Mouse (Mus musculus) CH12.LX (cell line): ENCODE measurements around the gene Gbp8. TPM values are rescaled to one million over a fixed set of nuclear protein-coding genes. Genes with fewer than 3 reads are reported as not detected.

ENCODE experiments used
- DNase-seq: peaks from one replicate; pipeline ENCODE4 v3.0.0-alpha.2; 2013; ENCODE audit errors: extremely low read depth
- H3K27ac ChIP-seq: 2 replicates; pipeline ENCODE4 v1.5.1; 2012; ENCODE audit warnings: low read depth, mild to moderate bottlenecking, control low read depth, moderate library complexity; ENCODE audit not compliant: insufficient read depth
- H3K27me3 ChIP-seq: replicated peaks from 2 replicates; pipeline ENCODE3; 2012; ENCODE audit warnings: inconsistent platforms
- H3K36me3 ChIP-seq, 2 experiments: replicated peaks in 1 of 2; 2 replicates each; pipeline versions ENCODE3 to v1.6.1; 2012; ENCODE audit warnings: inconsistent platforms in 1 of 2, low read length in 1 of 2, mild to moderate bottlenecking in 1 of 2, mixed read lengths in 1 of 2, moderate library complexity in 1 of 2; ENCODE audit not compliant: control insufficient read depth in 1 of 2, insufficient read depth in 1 of 2
- H3K4me1 ChIP-seq, 2 experiments: 2 replicates each; pipeline ENCODE4 v1.6.1; 2012; ENCODE audit warnings: inconsistent platforms in 1 of 2, moderate library complexity in 1 of 2; ENCODE audit not compliant: insufficient read depth in 2 of 2, control insufficient read depth in 1 of 2
- H3K4me2 ChIP-seq: 2 replicates; pipeline ENCODE4 v1.6.1; 2012; ENCODE audit warnings: low read depth, mild to moderate bottlenecking, control low read depth; ENCODE audit not compliant: poor library complexity, insufficient read depth, severe bottlenecking
- H3K4me3 ChIP-seq, 3 experiments: fragments of 150-350 bp in 1 of 3; sonication (generic) in 1 of 3; replicated peaks in 1 of 3; 2 replicates each; pipeline versions ENCODE3 to v1.5.1; 2011 to 2012; ENCODE audit warnings: low read depth in 2 of 3, low read length in 2 of 3, mild to moderate bottlenecking in 2 of 3, moderate library complexity in 2 of 3, control low read depth in 1 of 3, improper control_type of control experiment in 1 of 3, inconsistent platforms in 1 of 3, mixed read lengths in 1 of 3; ENCODE audit not compliant: poor library complexity in 1 of 3
- H3K79me2 ChIP-seq: replicated peaks from 2 replicates; pipeline ENCODE4 v1.6.1; 2012; ENCODE audit warnings: mild to moderate bottlenecking, moderate library complexity; ENCODE audit not compliant: control insufficient read depth, poor library complexity, insufficient read depth, severe bottlenecking; ENCODE audit errors: extremely low read depth
- H3K9ac ChIP-seq: 2 replicates; pipeline ENCODE4 v1.6.1; 2012; ENCODE audit warnings: low read depth, mild to moderate bottlenecking, control low read depth, moderate library complexity; ENCODE audit not compliant: insufficient read depth
- H3K9me3 ChIP-seq: replicated peaks from 2 replicates; pipeline ENCODE3; 2012; ENCODE audit warnings: low read length, inconsistent platforms, mixed read lengths
- BHLHE40 ChIP-seq: IDR thresholded peaks from 2 replicates; pipeline ENCODE4 v1.6.1; 2011; ENCODE audit warnings: mild to moderate bottlenecking, low read depth, low read length, improper control_type of control experiment
- CHD2 ChIP-seq: IDR thresholded peaks from 2 replicates; pipeline ENCODE4 v1.6.1; 2011; ENCODE audit warnings: low read length, improper control_type of control experiment
- CTCF ChIP-seq, 2 experiments: IDR thresholded peaks in 1 of 2; conservative IDR thresholded peaks in 1 of 2; 2 replicates each; pipeline ENCODE4 v1.5.1; 2011 to 2012; ENCODE audit warnings: low read depth in 2 of 2, low read length in 2 of 2, improper control_type of control experiment in 1 of 2, inconsistent platforms in 1 of 2, mild to moderate bottlenecking in 1 of 2, moderate library complexity in 1 of 2
- E2F4 ChIP-seq: IDR thresholded peaks from 2 replicates; pipeline ENCODE4 v1.6.1; 2011; ENCODE audit warnings: low read depth, low read length, improper control_type of control experiment; ENCODE audit not compliant: insufficient replicate concordance
- EP300 ChIP-seq: IDR thresholded peaks from 2 replicates; pipeline ENCODE4 v1.6.1; 2011; ENCODE audit warnings: low read length, improper control_type of control experiment
- GABPA ChIP-seq: IDR thresholded peaks from 2 replicates; pipeline ENCODE4 v1.6.1; 2012; ENCODE audit warnings: low read depth, low read length, improper control_type of control experiment, inconsistent platforms; ENCODE audit not compliant: insufficient replicate concordance
- HCFC1 ChIP-seq: IDR thresholded peaks from 2 replicates; pipeline ENCODE4 v1.6.1; 2012; ENCODE audit warnings: low read depth, mild to moderate bottlenecking, inconsistent platforms, low read length, improper control_type of control experiment
- IRF4 ChIP-seq: IDR thresholded peaks from 2 replicates; pipeline ENCODE4 v1.6.1; 2014; ENCODE audit warnings: low read depth, mild to moderate bottlenecking, inconsistent platforms, low read length, improper control_type of control experiment
- KAT2A ChIP-seq: IDR thresholded peaks from 2 replicates; pipeline ENCODE4 v1.6.1; 2012; ENCODE audit warnings: low read length, improper control_type of control experiment, inconsistent platforms; ENCODE audit not compliant: insufficient replicate concordance
- MAFK ChIP-seq: IDR thresholded peaks from 2 replicates; pipeline ENCODE4 v1.6.1; 2011; ENCODE audit warnings: low read length, improper control_type of control experiment; ENCODE audit not compliant: insufficient replicate concordance
- MAZ ChIP-seq: IDR thresholded peaks from 2 replicates; pipeline ENCODE4 v1.6.1; 2012; ENCODE audit warnings: low read depth, mild to moderate bottlenecking, inconsistent platforms, low read length, improper control_type of control experiment, moderate library complexity
- MEF2A ChIP-seq: IDR thresholded peaks from 2 replicates; pipeline ENCODE4 v1.6.1; 2014; ENCODE audit warnings: low read depth, mild to moderate bottlenecking, inconsistent platforms, low read length, improper control_type of control experiment, borderline replicate concordance
- MXI1 ChIP-seq: IDR thresholded peaks from 2 replicates; pipeline ENCODE4 v1.6.1; 2011; ENCODE audit warnings: mild to moderate bottlenecking, low read depth, low read length, improper control_type of control experiment
- MYC ChIP-seq: IDR thresholded peaks from 2 replicates; pipeline ENCODE4 v1.6.1; 2011; ENCODE audit warnings: low read depth, mild to moderate bottlenecking, improper control_type of control experiment, low read length
- NELFE ChIP-seq: IDR thresholded peaks from 2 replicates; pipeline ENCODE4 v1.6.1; 2011; ENCODE audit warnings: low read depth, low read length, improper control_type of control experiment
- NRF1 ChIP-seq: IDR thresholded peaks from 2 replicates; pipeline ENCODE4 v1.6.1; 2014; ENCODE audit warnings: low read depth, mild to moderate bottlenecking, inconsistent platforms, low read length, improper control_type of control experiment, moderate library complexity
- RAD21 ChIP-seq: IDR thresholded peaks from 2 replicates; pipeline ENCODE4 v1.6.1; 2011; ENCODE audit warnings: low read depth, mild to moderate bottlenecking, low read length, improper control_type of control experiment, moderate library complexity
- RCOR1 ChIP-seq: conservative IDR thresholded peaks from 2 replicates; pipeline ENCODE4 v1.6.1; 2012; ENCODE audit warnings: low read depth, mild to moderate bottlenecking, inconsistent platforms, low read length, improper control_type of control experiment
- SIN3A ChIP-seq: IDR thresholded peaks from 2 replicates; pipeline ENCODE4 v1.6.1; 2012; ENCODE audit warnings: low read length, improper control_type of control experiment, inconsistent platforms
- SMC3 ChIP-seq: IDR thresholded peaks from 2 replicates; pipeline ENCODE4 v1.6.1; 2011; ENCODE audit warnings: low read depth, low read length, improper control_type of control experiment
- TBP ChIP-seq: conservative IDR thresholded peaks from 2 replicates; pipeline ENCODE4 v1.6.1; 2011; ENCODE audit warnings: low read depth, low read length, improper control_type of control experiment
- TCF12 ChIP-seq: IDR thresholded peaks from 2 replicates; pipeline ENCODE4 v1.6.1; 2014; ENCODE audit warnings: low read depth, mild to moderate bottlenecking, inconsistent platforms, low read length, improper control_type of control experiment
- USF1 ChIP-seq: IDR thresholded peaks from 2 replicates; pipeline ENCODE4 v1.6.1; 2014; ENCODE audit warnings: low read depth, mild to moderate bottlenecking, inconsistent platforms, low read length, improper control_type of control experiment
- ZC3H11A ChIP-seq: IDR thresholded peaks from 2 replicates; pipeline ENCODE4 v1.6.1; 2012; ENCODE audit warnings: low read depth, mild to moderate bottlenecking, inconsistent platforms, low read length, improper control_type of control experiment
- ZKSCAN1 ChIP-seq: IDR thresholded peaks from 2 replicates; pipeline ENCODE4 v1.6.1; 2012; ENCODE audit warnings: low read depth, inconsistent platforms, low read length, improper control_type of control experiment, borderline replicate concordance
- ZMIZ1 ChIP-seq: IDR thresholded peaks from 2 replicates; pipeline ENCODE4 v1.6.1; 2012; ENCODE audit warnings: low read depth, mild to moderate bottlenecking, inconsistent platforms, low read length, improper control_type of control experiment
- ZNF384 ChIP-seq: IDR thresholded peaks from 2 replicates; pipeline ENCODE4 v1.6.1; 2012; ENCODE audit warnings: low read depth, low read length, improper control_type of control experiment, inconsistent platforms
- dilution Hi-C: fragments of 300-500 bp; cut with MboI; formaldehyde crosslinking; loops from 2 replicates; pipeline ENCODE4 v1.14.3; 2020; ENCODE audit warnings: low sequenced_read_pairs; ENCODE audit not compliant: extremely low pct_unique_long_range_greater_than_20kb, extremely low pct_ligation_motif_present
- in situ Hi-C: fragments of 300-500 bp; cut with MboI; formaldehyde crosslinking; loops from 3 replicates; pipeline ENCODE4 v1.14.3; 2019; ENCODE audit warnings: low sequenced_read_pairs, low pct_ligation_motif_present, low pct_unique_long_range_greater_than_20kb, mixed read lengths
- polyA plus RNA-seq: library from polyadenylated mRNA; unstranded; fragments of >175 nt; gene quantifications from 2 replicates; pipeline ENCODE4 v1.2.1, GENCODE M21; 2012; ENCODE audit warnings: low read depth; ENCODE audit not compliant: insufficient read length
- total RNA-seq, 2 experiments: library from RNA; depleted of rRNA; stranded (reverse); fragments of 300-350 nt in 1 of 2; fragments of >200 nt in 1 of 2; gene quantifications; 2 replicates each; pipeline ENCODE4 v1.2.3; 2012 to 2014

Gbp8 gene
- total and polyA plus RNA-seq, 3 experiments: 5.1 to 7.4 (median 5.2) TPM

DNA sequence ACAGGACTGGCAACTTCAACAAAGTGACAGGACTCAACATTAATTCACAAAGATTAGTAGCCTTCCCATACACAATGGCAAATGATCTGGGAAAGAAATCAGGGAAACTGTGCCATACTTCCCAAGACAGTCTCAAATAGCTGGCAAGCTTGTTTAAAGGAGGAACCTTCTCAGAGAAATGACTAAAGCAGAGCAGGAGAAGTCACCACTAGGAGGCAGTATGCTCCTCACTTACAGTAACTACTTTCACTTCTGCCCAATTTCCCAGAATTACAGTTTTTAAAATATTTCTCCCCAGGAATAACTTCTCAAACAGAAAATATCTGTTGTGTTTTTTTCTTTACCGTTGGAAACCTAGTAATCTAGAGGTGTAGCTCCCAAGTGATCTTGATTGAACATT is 152.6 kb downstream of the Gbp8 start:
- Histone ChIP-seq H3K4me1 (peaks cover 3 to 11% of the 10 kb centered on the region in 2 experiments; a peak in 2 of 4 replicates), H3K36me3 (no peaks in the 10 kb centered on the region), H3K27ac (no peak overlapping the region), H3K79me2 (no peaks in the 10 kb centered on the region), H3K4me3 (no peak overlapping the region), H3K4me2 (no peak overlapping the region), H3K9me3 (no peaks in the 10 kb centered on the region), H3K9ac (no peak overlapping the region), H3K27me3 (no peaks in the 10 kb centered on the region)
- TF ChIP-seq SMC3 (peak; percentile 94), MYC (no peak), BHLHE40 (no peak), ZKSCAN1 (no peak), RAD21 (peak; percentile 92), MEF2A (0 out of 2 replicates have a peak, but pooled peaks have one; percentile 37), ZC3H11A (peak; percentile 81), IRF4 (peak; percentile 82), MAFK (no peak), MXI1 (no peak), CTCF (conservative IDR thresholded peaks at IDR 0.05 in 1 of 2, IDR thresholded peaks at IDR 0.05 in 1 of 2; ENCODE audit: low read depth in 2 of 2, low read length in 2 of 2) (peak; percentile 83 to 90), TBP (0 out of 2 replicates have a peak, but pooled peaks have one; percentile 21)
- in situ Hi-C loops (loop anchor here (5.0 to 25.0 kb wide), 2 partner anchors 156 to 326 kb away; no protein-coding TSS in a partner anchor), dilution Hi-C loops (no loop called here)
- DNase-seq: peak; percentile 80

DNA sequence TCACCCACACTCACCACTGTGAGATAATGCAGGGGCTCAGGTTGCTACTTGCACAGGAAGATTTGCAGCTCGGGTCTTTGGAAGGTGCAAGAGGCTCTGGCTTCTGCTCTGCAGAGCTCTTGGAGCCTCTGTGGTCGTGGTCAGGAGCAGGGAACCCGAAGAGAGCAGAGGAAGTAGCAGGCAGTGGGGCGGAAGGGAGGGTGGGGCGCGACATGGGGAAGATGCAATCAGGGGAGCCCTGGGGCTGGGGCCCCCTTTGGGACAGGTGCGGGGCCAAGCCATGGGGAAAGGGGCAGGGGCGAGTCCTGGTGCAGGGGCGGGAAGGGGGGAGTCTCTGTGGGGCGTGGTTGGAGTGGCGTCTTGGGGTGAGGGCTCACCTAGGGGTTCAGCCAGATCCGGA is 156.8 kb downstream of the Gbp8 start, which contains the start of gene Abcg3:
Abcg3 (minus strand) TSS at position 184 of the 400 bp plus-strand sequence.
- no peaks in the 10 kb centered on the region for H3K9me3 ChIP-seq
- no peaks in the 10 kb centered on the region for H3K27me3 ChIP-seq
- no peaks in the 10 kb centered on the region for H3K79me2 ChIP-seq
- H3K4me3 ChIP-seq: no peak within 1 kb of the TSS
- peaks cover 3 to 18% of the 10 kb centered on the region in 2 experiments; a peak in 2 of 4 replicates for H3K4me1 ChIP-seq
- H3K9ac ChIP-seq: no peak within 1 kb of the TSS
- H3K36me3 ChIP-seq: no peaks in the 10 kb centered on the region
- no peak for TF ChIP-seq MXI1
- TF ChIP-seq TBP: no peak
- no peak for TF ChIP-seq KAT2A
- TF ChIP-seq MAZ: no peak
- no peak for TF ChIP-seq HCFC1
- no peak for TF ChIP-seq USF1
- no peak for TF ChIP-seq GABPA
- no peak for TF ChIP-seq BHLHE40
- TF ChIP-seq MAFK: no peak
- TF ChIP-seq ZMIZ1: no peak
- TF ChIP-seq E2F4: no peak
- TF ChIP-seq ZNF384: no peak
- TF ChIP-seq TCF12: no peak
- TF ChIP-seq SIN3A: no peak
- TF ChIP-seq CHD2: no peak
- no peak for TF ChIP-seq EP300
- no peak for TF ChIP-seq SMC3
- no peak for TF ChIP-seq RCOR1
- TF ChIP-seq NRF1: no peak
- TF ChIP-seq NELFE: no peak
- peak within 1 kb of the TSS; percentile 24 for H3K4me2 ChIP-seq
- in situ Hi-C loops (loop anchor here (25.0 kb wide), 1 partner anchor 330 kb away; no protein-coding TSS in a partner anchor), dilution Hi-C loops (no loop called here)
- no peak for DNase-seq
- H3K27ac ChIP-seq: no peak within 1 kb of the TSS
